Mouse (Mus musculus) testis, adult 2 months (tissue): ENCODE data around the gene Gm4567.
"Not testable (repeated sequence)": the region's sequence is repeated elsewhere in the genome, so short reads cannot be mapped to it uniquely, and the experiment has no call there.

Source experiments
- CTCF ChIP-seq: fragments of 200-500 bp; IDR thresholded peaks from 2 replicates; pipeline ENCODE4 v1.5.1; 2012; ENCODE audit warnings: low read depth, mild to moderate bottlenecking, inconsistent platforms, low read length, moderate library complexity; ENCODE audit not compliant: control insufficient read depth, insufficient read depth, insufficient replicate concordance
- POLR2A ChIP-seq: fragments of 200-500 bp; IDR thresholded peaks from 2 replicates; pipeline ENCODE4 v1.6.1; 2012; ENCODE audit warnings: low read depth, mild to moderate bottlenecking, inconsistent platforms, low read length, moderate library complexity; ENCODE audit not compliant: control insufficient read depth

GRCm38 (mm10) chr7:22761397-22761796 lies 41.9 kb upstream of the Gm4567 start, which contains the start of gene Vmn1r157:
- TF ChIP-seq CTCF, POLR2A: not testable (repeated sequence)
